Mouse (Mus musculus): ENCODE results near the gene Tigit. TPM values are rescaled to one million over a fixed set of nuclear protein-coding genes. Genes with fewer than 3 reads are reported as not detected.

The Tigit gene
- polyA plus RNA-seq, 1 experiment from 2014 or later, result not detected

- DNase-seq (ENCODE audit: low spot score) (no peak), ATAC-seq (no peak)
- Histone ChIP-seq H3K9me3 (ENCODE audit: low read length) (no peaks in the 10 kb centered on the region), H3K4me2 (replicated peaks; ENCODE audit: low read depth, low read length) (no peak overlapping the region), H3K27ac (ENCODE audit: low read length) (no peak overlapping the region), H3K4me1 (ENCODE audit: insufficient read depth, low read depth, low read length) (no peaks in the 10 kb centered on the region), H3K36me3 (ENCODE audit: insufficient read depth, low read length) (no peaks in the 10 kb centered on the region), H3K27me3 (replicated peaks; ENCODE audit: insufficient read depth, low read length) (no peaks in the 10 kb centered on the region), H3K9ac (replicated peaks; ENCODE audit: low read depth) (no peak overlapping the region), H3K4me3 (ENCODE audit: low read depth, low read length) (no peak overlapping the region)
- WGBS, result 88% methylated on average over 23 of the region's 23 CpGs
- TF ChIP-seq CTCF (IDR thresholded peaks at IDR 0.05), result no peak
Measured at GRCm38 (mm10) chr16:43618286-43618685, 45.7 kb downstream of the Tigit start.

DNA sequence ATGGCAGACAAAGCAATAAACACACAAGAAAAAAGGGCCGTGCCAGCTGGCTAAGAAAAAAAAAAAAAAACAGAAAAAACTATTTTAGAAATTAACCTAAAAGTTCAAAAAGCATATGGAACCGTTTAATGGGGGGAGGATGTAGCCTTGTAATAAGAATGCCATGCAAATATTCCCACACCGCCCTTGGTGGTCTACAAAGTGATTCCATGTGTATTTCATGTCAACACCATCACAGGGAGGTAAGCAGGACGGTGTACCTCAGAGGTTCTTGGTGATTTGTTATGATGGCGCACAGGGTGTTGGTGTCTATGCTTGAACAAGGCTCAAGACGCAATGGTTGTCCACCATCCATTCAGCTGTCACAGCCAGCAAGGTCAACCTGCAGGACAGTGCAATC lies 46.6 kb downstream of the Tigit start:
- no peak for DNase-seq (ENCODE audit: low spot score)
- no peak for ATAC-seq
- H3K9ac ChIP-seq (replicated peaks; ENCODE audit: low read depth), result no peak overlapping the region

DNA sequence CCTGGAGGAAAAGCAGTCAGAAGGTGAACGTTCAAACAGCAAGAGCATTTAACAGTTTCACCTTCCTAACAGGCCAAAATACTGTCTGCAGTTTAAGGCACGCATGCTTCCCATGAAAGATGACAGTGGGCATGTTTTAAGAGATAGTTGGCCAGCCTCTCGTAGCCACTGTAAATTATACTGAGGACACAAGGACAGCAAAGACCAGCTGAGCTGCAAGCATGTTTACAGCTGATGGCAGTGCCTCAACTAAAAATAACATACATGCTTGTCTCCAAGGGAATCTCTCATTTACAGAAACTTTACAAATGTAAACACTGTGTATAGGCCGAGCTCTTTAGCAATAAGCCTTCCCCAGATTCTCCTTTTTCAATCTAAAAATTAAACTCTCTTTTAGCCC lies 47.6 kb downstream of the Tigit start:
- H3K4me3 ChIP-seq (ENCODE audit: low read depth, low read length), result no peak overlapping the region
- no peak overlapping the region for H3K9ac ChIP-seq (replicated peaks; ENCODE audit: low read depth)
- H3K9me3 ChIP-seq (ENCODE audit: low read length), result no peaks in the 10 kb centered on the region
- TF ChIP-seq CTCF (IDR thresholded peaks at IDR 0.05) (no peak), EP300 (IDR thresholded peaks at IDR 0.05) (no peak)
- H3K27ac ChIP-seq (ENCODE audit: low read length), result no peak overlapping the region
- no peak overlapping the region for H3K4me2 ChIP-seq (replicated peaks; ENCODE audit: low read depth, low read length)
- DNase-seq (ENCODE audit: low spot score) (no peak), ATAC-seq (no peak)
- H3K27me3 ChIP-seq (replicated peaks; ENCODE audit: insufficient read depth, low read length), result no peaks in the 10 kb centered on the region
- H3K4me1 ChIP-seq (ENCODE audit: insufficient read depth, low read depth, low read length), result no peaks in the 10 kb centered on the region
- no peaks in the 10 kb centered on the region for H3K36me3 ChIP-seq (ENCODE audit: insufficient read depth, low read length)
- 45% methylated on average over 4 of the region's 4 CpGs for WGBS

More for the DNA sequence above, 46.6 kb downstream of the Tigit start:
- H3K9me3 ChIP-seq (ENCODE audit: low read length), result no peaks in the 10 kb centered on the region
- 88% methylated on average over 6 of the region's 6 CpGs for WGBS
- no peaks in the 10 kb centered on the region for H3K4me1 ChIP-seq (ENCODE audit: insufficient read depth, low read depth, low read length)
- no peak overlapping the region for H3K4me2 ChIP-seq (replicated peaks; ENCODE audit: low read depth, low read length)
- no peaks in the 10 kb centered on the region for H3K36me3 ChIP-seq (ENCODE audit: insufficient read depth, low read length)
- TF ChIP-seq CTCF (IDR thresholded peaks at IDR 0.05), result no peak
- no peak for TF ChIP-seq EP300 (IDR thresholded peaks at IDR 0.05)
- no peaks in the 10 kb centered on the region for H3K27me3 ChIP-seq (replicated peaks; ENCODE audit: insufficient read depth, low read length)
- no peak overlapping the region for H3K4me3 ChIP-seq (ENCODE audit: low read depth, low read length)
- no peak overlapping the region for H3K27ac ChIP-seq (ENCODE audit: low read length)

DNA sequence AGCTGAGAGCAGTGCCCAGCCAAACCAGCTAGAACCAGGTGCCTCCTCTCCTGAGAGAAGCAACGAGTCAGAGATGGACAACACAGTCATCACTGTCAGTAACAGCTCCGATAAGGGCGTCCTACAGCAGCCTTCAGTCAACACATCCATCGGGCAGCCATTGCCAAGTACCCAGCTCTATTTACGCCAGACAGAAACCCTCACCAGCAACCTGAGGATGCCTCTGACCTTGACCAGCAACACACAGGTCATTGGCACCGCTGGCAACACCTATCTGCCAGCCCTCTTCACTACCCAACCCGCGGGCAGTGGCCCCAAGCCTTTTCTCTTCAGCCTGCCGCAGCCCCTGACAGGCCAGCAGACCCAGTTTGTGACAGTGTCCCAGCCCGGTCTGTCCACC lies 53.6 kb downstream of the Tigit start:
- DNase-seq (ENCODE audit: low spot score) (no peak), ATAC-seq (no peak)
- H3K36me3 ChIP-seq (ENCODE audit: insufficient read depth, low read length), result 0 out of 2 replicates have a peak, but pooled peaks cover 6% of the 10 kb centered on the region
- H3K9ac ChIP-seq (replicated peaks; ENCODE audit: low read depth), result no peak overlapping the region
- TF ChIP-seq EP300 (IDR thresholded peaks at IDR 0.05) (no peak), CTCF (IDR thresholded peaks at IDR 0.05) (no peak)
- H3K4me3 ChIP-seq (ENCODE audit: low read depth, low read length), result no peak overlapping the region
- H3K27me3 ChIP-seq (replicated peaks; ENCODE audit: insufficient read depth, low read length), result no peaks in the 10 kb centered on the region
- no peaks in the 10 kb centered on the region for H3K4me1 ChIP-seq (ENCODE audit: insufficient read depth, low read depth, low read length)
- H3K9me3 ChIP-seq (ENCODE audit: low read length), result no peaks in the 10 kb centered on the region
- WGBS, result 88% methylated on average over 10 of the region's 10 CpGs
- H3K4me2 ChIP-seq (replicated peaks; ENCODE audit: low read depth, low read length), result no peak overlapping the region
- no peak overlapping the region for H3K27ac ChIP-seq (ENCODE audit: low read length)

- no peak overlapping the region for H3K4me2 ChIP-seq (replicated peaks; ENCODE audit: low read depth, low read length)
- 0 out of 2 replicates have a peak, but pooled peaks cover 6% of the 10 kb centered on the region for H3K36me3 ChIP-seq (ENCODE audit: insufficient read depth, low read length)
- TF ChIP-seq CTCF (IDR thresholded peaks at IDR 0.05) (no peak), EP300 (IDR thresholded peaks at IDR 0.05) (no peak)
- H3K27ac ChIP-seq (ENCODE audit: low read length), result no peak overlapping the region
- H3K4me1 ChIP-seq (ENCODE audit: insufficient read depth, low read depth, low read length), result no peaks in the 10 kb centered on the region
- no peaks in the 10 kb centered on the region for H3K27me3 ChIP-seq (replicated peaks; ENCODE audit: insufficient read depth, low read length)
- ATAC-seq (no peak), DNase-seq (ENCODE audit: low spot score) (no peak)
- no peak overlapping the region for H3K9ac ChIP-seq (replicated peaks; ENCODE audit: low read depth)
- no peak overlapping the region for H3K4me3 ChIP-seq (ENCODE audit: low read depth, low read length)
- no peaks in the 10 kb centered on the region for H3K9me3 ChIP-seq (ENCODE audit: low read length)
Measured at GRCm38 (mm10) chr16:43608066-43608465, 55.9 kb downstream of the Tigit start.

DNA sequence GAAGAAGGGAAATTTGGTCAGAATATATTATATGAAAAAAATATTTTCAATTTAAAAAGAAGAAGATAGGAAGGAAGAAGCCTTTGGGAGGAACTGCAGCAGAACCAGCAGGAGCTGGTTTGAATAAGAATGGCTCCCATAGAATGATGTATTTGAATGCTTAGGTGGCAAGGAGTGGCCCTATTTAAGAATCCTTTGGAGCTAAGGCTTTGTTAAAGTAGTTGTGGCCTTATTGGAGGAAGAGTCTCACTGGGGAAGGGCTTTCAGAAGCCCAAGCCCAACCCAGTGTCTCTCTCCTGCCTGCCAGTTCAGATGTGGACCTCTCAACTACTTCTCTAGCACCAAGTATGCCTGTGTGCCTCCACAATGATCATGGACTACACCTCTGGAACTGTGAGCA lies 56.9 kb downstream of the Tigit start:
- no peak for TF ChIP-seq EP300 (IDR thresholded peaks at IDR 0.05)
- TF ChIP-seq CTCF (IDR thresholded peaks at IDR 0.05), result no peak
- no peak overlapping the region for H3K4me3 ChIP-seq (ENCODE audit: low read depth, low read length)
- DNase-seq (ENCODE audit: low spot score), result no peak
- H3K27ac ChIP-seq (ENCODE audit: low read length), result no peak overlapping the region
- no peak overlapping the region for H3K9ac ChIP-seq (replicated peaks; ENCODE audit: low read depth)
- 0 out of 2 replicates have a peak, but pooled peaks cover 6% of the 10 kb centered on the region for H3K36me3 ChIP-seq (ENCODE audit: insufficient read depth, low read length)
- no peak for ATAC-seq
- no peak overlapping the region for H3K4me2 ChIP-seq (replicated peaks; ENCODE audit: low read depth, low read length)
- H3K4me1 ChIP-seq (ENCODE audit: insufficient read depth, low read depth, low read length), result no peaks in the 10 kb centered on the region
- no peaks in the 10 kb centered on the region for H3K9me3 ChIP-seq (ENCODE audit: low read length)
- no peaks in the 10 kb centered on the region for H3K27me3 ChIP-seq (replicated peaks; ENCODE audit: insufficient read depth, low read length)

- Histone ChIP-seq H3K9ac (replicated peaks; ENCODE audit: low read depth) (no peak overlapping the region), H3K9me3 (ENCODE audit: low read length) (no peaks in the 10 kb centered on the region), H3K4me3 (ENCODE audit: low read depth, low read length) (no peak overlapping the region), H3K27me3 (replicated peaks; ENCODE audit: insufficient read depth, low read length) (no peaks in the 10 kb centered on the region), H3K4me1 (ENCODE audit: insufficient read depth, low read depth, low read length) (no peaks in the 10 kb centered on the region), H3K4me2 (replicated peaks; ENCODE audit: low read depth, low read length) (no peak overlapping the region), H3K36me3 (ENCODE audit: insufficient read depth, low read length) (no peaks in the 10 kb centered on the region), H3K27ac (ENCODE audit: low read length) (no peak overlapping the region)
- ATAC-seq, result no peak
- DNase-seq (ENCODE audit: low spot score), result no peak
- no peak for TF ChIP-seq EP300 (IDR thresholded peaks at IDR 0.05)
- no peak for TF ChIP-seq CTCF (IDR thresholded peaks at IDR 0.05)
- WGBS, result 23% methylated on average over 4 of the region's 4 CpGs
Measured at GRCm38 (mm10) chr16:43604399-43605013, 59.4 kb downstream of the Tigit start.
